Comparison of ENCODE assay signal across 26 mouse cellular contexts in the genomic region with DNA sequence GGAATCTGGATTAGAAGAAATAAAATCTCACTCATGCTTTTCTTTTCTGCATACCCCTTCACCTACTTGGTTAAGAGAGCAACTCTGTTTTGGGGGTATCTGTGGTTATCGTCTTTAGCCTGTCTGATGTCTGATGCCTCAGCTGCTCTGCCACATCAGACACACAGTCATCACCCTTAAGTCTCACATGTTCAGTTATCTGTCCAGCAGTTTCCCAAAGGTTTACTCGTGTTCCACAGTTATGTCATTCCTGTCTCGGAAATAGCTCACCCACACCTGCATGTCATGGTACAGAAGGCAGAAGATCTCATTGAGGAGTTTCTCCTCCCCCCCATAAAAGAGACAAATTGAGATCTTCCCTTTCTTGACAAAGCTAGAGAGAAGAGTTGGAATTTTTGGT. TPM values are rescaled to one million over a fixed set of nuclear protein-coding genes. Genes with fewer than 3 reads are reported as not detected.
"Had no signal": no experiment of that assay in that cellular context is flagged by ENCODE, and none has a peak within 500 bp of the region (broad histone marks: within the 10 kb centered on the region; RNA-seq: fewer than 3 reads in every experiment).

No protein-coding gene starts in this region.

- DNase-seq: gastrocnemius, postnatal 14 days; gastrocnemius, postnatal 36 days; heart, adult 11 months; heart, adult 2 months; heart, postnatal 14 days; heart, postnatal 36 days; kidney, adult 11 months; kidney, adult 2 months; kidney, adult 9 months; kidney, postnatal 14 days; kidney, postnatal 36 days; layer of hippocampus, adult 9-11 months; layer of hippocampus, postnatal 36 days; left cerebral cortex, postnatal 4 days had no signal

- H3K36me3 ChIP-seq: heart, embryonic 13.5 days; heart, embryonic 15.5 days; hindbrain, embryonic 13.5 days; hindbrain, embryonic 15.5 days; kidney, embryonic 15.5 days; limb, embryonic 13.5 days; limb, embryonic 15.5 days; liver, embryonic 12.5 days had no signal

- H3K4me2 ChIP-seq: heart, embryonic 11.5 days; heart, embryonic 13.5 days; heart, embryonic 15.5 days; hindbrain, embryonic 13.5 days; hindbrain, embryonic 15.5 days; kidney, embryonic 15.5 days; limb, embryonic 13.5 days; limb, embryonic 15.5 days had no signal

- H3K4me3 ChIP-seq: heart, adult 2 months; heart, embryonic 13.5 days; heart, embryonic 15.5 days; hindbrain, embryonic 13.5 days; hindbrain, embryonic 15.5 days; kidney, embryonic 15.5 days; limb, embryonic 13.5 days; limb, embryonic 15.5 days; liver, embryonic 12.5 days had no signal

- H3K9ac ChIP-seq: heart, embryonic 13.5 days; heart, embryonic 15.5 days; hindbrain, embryonic 13.5 days; hindbrain, embryonic 15.5 days; kidney, embryonic 15.5 days; limb, embryonic 13.5 days; limb, embryonic 15.5 days; liver, embryonic 12.5 days had no signal

- H3K27me3 ChIP-seq: heart, embryonic 13.5 days; heart, embryonic 15.5 days; hindbrain, embryonic 13.5 days; hindbrain, embryonic 15.5 days; kidney, embryonic 15.5 days; limb, embryonic 13.5 days; limb, embryonic 15.5 days had no signal

- H3K9me3 ChIP-seq: heart, embryonic 13.5 days; heart, embryonic 15.5 days; hindbrain, embryonic 13.5 days; hindbrain, embryonic 15.5 days; kidney, embryonic 15.5 days; limb, embryonic 13.5 days; limb, embryonic 15.5 days; liver, embryonic 12.5 days had no signal

- H3K4me1 ChIP-seq: heart, embryonic 15.5 days; hindbrain, embryonic 13.5 days; hindbrain, embryonic 15.5 days; limb, embryonic 13.5 days; limb, embryonic 15.5 days had no signal

- H3K27ac ChIP-seq: heart, adult 2 months; heart, embryonic 13.5 days; heart, embryonic 15.5 days; hindbrain, embryonic 13.5 days; hindbrain, embryonic 15.5 days; hindbrain, postnatal 0 days; kidney, embryonic 15.5 days; kidney, postnatal 0 days; limb, embryonic 13.5 days; limb, embryonic 15.5 days; liver, embryonic 12.5 days had no signal

RNA-seq across cellular contexts. Expression of gene Eaf2, which starts 54.1 kb away (rescaled TPM):
- total RNA-seq: gastrocnemius, postnatal 36 days; hematopoietic stem cell, adult 5-6 weeks had no signal
